Comparison of ENCODE assay signal across 8 mouse cellular contexts in genomic region chr10:40350245-40350932, GRCm38 (mm10). TPM values are rescaled to one million over a fixed set of nuclear protein-coding genes. Genes with fewer than 3 reads are reported as not detected.
DNase-seq lines count a peak whose midpoint lies in the region; ATAC-seq and TF ChIP-seq lines count a peak whose summit lies in the region.

No protein-coding gene starts in this region.

- no peak for TF ChIP-seq CTCF in cerebellum, adult 2 months (IDR thresholded peaks at IDR 0.05; ENCODE audit: borderline replicate concordance, insufficient read depth, low read depth, low read length)
- TF ChIP-seq CTCF in testis, adult 2 months (IDR thresholded peaks at IDR 0.05; ENCODE audit: control insufficient read depth, insufficient read depth, insufficient replicate concordance, low read depth, low read length) = no peak
- no peak for TF ChIP-seq CTCF in liver, adult 2 months (IDR thresholded peaks at IDR 0.05; ENCODE audit: low read depth, low read length)
- no peak for TF ChIP-seq CTCF in stomach, postnatal 0 days (IDR thresholded peaks at IDR 0.05; ENCODE audit: low read depth)

- H3K36me3 ChIP-seq in testis, adult 2 months (ENCODE audit: control insufficient read depth, insufficient read depth, low read length) = no peaks in the 10 kb centered on the region
- no peaks in the 10 kb centered on the region for H3K36me3 ChIP-seq in liver, adult 2 months (ENCODE audit: control insufficient read depth, insufficient read depth, low read length)
- H3K36me3 ChIP-seq in stomach, postnatal 0 days (ENCODE audit: control insufficient read depth, insufficient read depth, low read length) = no peaks in the 10 kb centered on the region

- peak overlapping the region; percentile 94 for H3K9ac ChIP-seq in liver, adult 2 months (ENCODE audit: low read depth, low read length)
- H3K9ac ChIP-seq in stomach, postnatal 0 days (ENCODE audit: low read length) = peak overlapping the region; percentile 86

- DNase-seq in cerebellum, adult 2 months = no peak
- DNase-seq in cerebellum, postnatal 14 days = no peak
- no peak for DNase-seq in testis, postnatal 14 days (ENCODE audit: low spot score)
- DNase-seq in liver, adult 2 months (ENCODE audit: extremely low read depth, low read depth, low spot score) = no peak
- DNase-seq in stomach, postnatal 0 days (ENCODE audit: low spot score) = no peak
- no peak for DNase-seq in layer of hippocampus, adult 9-11 months
- DNase-seq in gastrocnemius, postnatal 36 days = no peak

- peak overlapping the region; percentile 72 for H3K4me2 ChIP-seq in stomach, postnatal 0 days (replicated peaks; ENCODE audit: low read depth)

- WGBS in cerebellum, adult 2 months = 36% methylated on average over 12 of the region's 12 CpGs
- WGBS in liver, adult 2 months = 70% methylated on average over 12 of the region's 12 CpGs
- WGBS in stomach, postnatal 0 days = 41% methylated on average over 12 of the region's 12 CpGs

- peaks cover 5% of the 10 kb centered on the region; the same call in 1 of the 2 replicates for H3K4me1 ChIP-seq in cerebellum, adult 2 months (ENCODE audit: control insufficient read depth, insufficient read depth, low read length)
- H3K4me1 ChIP-seq in testis, adult 2 months (ENCODE audit: control insufficient read depth, insufficient read depth, low read length) = peaks cover 8% of the 10 kb centered on the region
- no peaks in the 10 kb centered on the region; the same call in 1 of the 2 replicates for H3K4me1 ChIP-seq in liver, adult 2 months (ENCODE audit: control insufficient read depth, insufficient read depth, low read length)
- 0 out of 2 replicates have a peak, but pooled peaks cover 4% of the 10 kb centered on the region for H3K4me1 ChIP-seq in stomach, postnatal 0 days (replicated peaks; ENCODE audit: control insufficient read depth, insufficient read depth)

- H3K9me3 ChIP-seq in stomach, postnatal 0 days (ENCODE audit: control insufficient read depth, low read length) = no peaks in the 10 kb centered on the region

- H3K79me2 ChIP-seq in liver, adult 2 months (ENCODE audit: control insufficient read depth, insufficient read depth, low read length) = peaks cover 8% of the 10 kb centered on the region; the same call in 1 of the 2 replicates

- intact Hi-C loops in gastrocnemius, postnatal 36 days (cut with DNase I) = no loop called here

- H3K4me3 ChIP-seq in cerebellum, adult 2 months (replicated peaks; ENCODE audit: insufficient read depth, low read depth, low read length) = peak overlapping the region; percentile 95
- peak overlapping the region; percentile 99 for H3K4me3 ChIP-seq in testis, adult 2 months (ENCODE audit: control insufficient read depth, low read depth, low read length)
- H3K4me3 ChIP-seq in liver, adult 2 months (ENCODE audit: insufficient read depth, low read depth, low read length) = peak overlapping the region; percentile 98
- peak overlapping the region; percentile 91 for H3K4me3 ChIP-seq in stomach, postnatal 0 days (ENCODE audit: low read depth, low read length)

- TF ChIP-seq EP300 in stomach, postnatal 0 days (optimal IDR thresholded peaks at IDR 0.05) = no peak

- no peak for ATAC-seq in stomach, postnatal 0 days (ENCODE audit: low FRiP score, low TSS enrichment)

- peak overlapping the region; percentile 55 for H3K27ac ChIP-seq in cerebellum, adult 2 months (ENCODE audit: insufficient read depth, low read length)
- H3K27ac ChIP-seq in testis, adult 2 months (ENCODE audit: control insufficient read depth, insufficient read depth, low read depth, low read length) = peak overlapping the region; percentile 98
- no peak overlapping the region for H3K27ac ChIP-seq in liver, adult 2 months (replicated peaks; ENCODE audit: insufficient read depth, low read depth, low read length)
- H3K27ac ChIP-seq in stomach, postnatal 0 days (replicated peaks) = peak overlapping the region; percentile 96; the same call in 1 of the 2 replicates

- no peaks in the 10 kb centered on the region for H3K27me3 ChIP-seq in cerebellum, adult 2 months (ENCODE audit: control insufficient read depth, insufficient read depth, low read length)
- no peaks in the 10 kb centered on the region for H3K27me3 ChIP-seq in testis, adult 2 months (ENCODE audit: control insufficient read depth, insufficient read depth, low read length)
- no peaks in the 10 kb centered on the region for H3K27me3 ChIP-seq in liver, adult 2 months (ENCODE audit: control insufficient read depth, insufficient read depth, low read length)
- H3K27me3 ChIP-seq in stomach, postnatal 0 days (ENCODE audit: control insufficient read depth, insufficient read depth, low read length) = no peaks in the 10 kb centered on the region

- TF ChIP-seq POLR2A in cerebellum, adult 2 months (IDR thresholded peaks at IDR 0.05; ENCODE audit: borderline replicate concordance, insufficient read depth, low read length) = no peak
- no peak for TF ChIP-seq POLR2A in testis, adult 2 months (IDR thresholded peaks at IDR 0.05; ENCODE audit: control insufficient read depth, low read depth, low read length)
- TF ChIP-seq POLR2A in liver, adult 2 months (IDR thresholded peaks at IDR 0.05; ENCODE audit: extremely low read depth, insufficient read depth, low read length) = no peak

RNA-seq across cellular contexts. Expression of gene Cdk19, which starts 11.0 kb away (rescaled TPM):
- polyA plus RNA-seq in cerebellum, adult 2 months (2012; rRNA removed) = 44.7 and 45.9 TPM in 2 replicates
- 13.3 and 14.3 TPM in 2 replicates for polyA plus RNA-seq in testis, adult 2 months (2012; rRNA removed)
- total RNA-seq in liver, adult 2 months (2014; rRNA removed) = 3.6 and 4.3 TPM in 2 replicates
- 1.2 and 1.4 TPM in 2 replicates for polyA plus RNA-seq in liver, adult 2 months (2012; rRNA removed)
- polyA plus RNA-seq in stomach, postnatal 0 days (2015; fragmentation: Nextera tagmentation; extraction: Ambion mirVana) = 4.2 and 4.4 TPM in 2 replicates
- total RNA-seq in gastrocnemius, postnatal 36 days (2021) = 10 to 100 TPM in 1 of 2 experiments, 1 to 10 TPM in 1; 6.9 to 16.6 TPM

RNA-seq across cellular contexts. Expression of gene Amd1, which starts 48.4 kb away (rescaled TPM):
- 113 and 114 TPM in 2 replicates for polyA plus RNA-seq in cerebellum, adult 2 months (2012; rRNA removed)
- polyA plus RNA-seq in testis, adult 2 months (2012; rRNA removed) = 17.9 and 18.8 TPM in 2 replicates
- 24.4 and 27.1 TPM in 2 replicates for total RNA-seq in liver, adult 2 months (2014; rRNA removed)
- 6.2 and 6.9 TPM in 2 replicates for polyA plus RNA-seq in liver, adult 2 months (2012; rRNA removed)
- polyA plus RNA-seq in stomach, postnatal 0 days (2015; fragmentation: Nextera tagmentation; extraction: Ambion mirVana) = 46.9 and 48.0 TPM in 2 replicates
- total RNA-seq in gastrocnemius, postnatal 36 days (2021) = 100 to 1,000 TPM in 1 of 2 experiments, 10 to 100 TPM in 1; 83.0 to 476 TPM
